Mouse (Mus musculus) heart, postnatal 0 days (tissue): ENCODE data around the gene Elavl4.

Experiments
- CTCF ChIP-seq: IDR thresholded peaks from 2 replicates; pipeline ENCODE4 v1.5.1; 2016; ENCODE audit warnings: antibody characterized with exemption, control low read depth, low read depth
- EP300 ChIP-seq: IDR thresholded peaks from 2 replicates; pipeline ENCODE4 v1.6.1; 2016; ENCODE audit warnings: antibody characterized with exemption, low read depth

DNA sequence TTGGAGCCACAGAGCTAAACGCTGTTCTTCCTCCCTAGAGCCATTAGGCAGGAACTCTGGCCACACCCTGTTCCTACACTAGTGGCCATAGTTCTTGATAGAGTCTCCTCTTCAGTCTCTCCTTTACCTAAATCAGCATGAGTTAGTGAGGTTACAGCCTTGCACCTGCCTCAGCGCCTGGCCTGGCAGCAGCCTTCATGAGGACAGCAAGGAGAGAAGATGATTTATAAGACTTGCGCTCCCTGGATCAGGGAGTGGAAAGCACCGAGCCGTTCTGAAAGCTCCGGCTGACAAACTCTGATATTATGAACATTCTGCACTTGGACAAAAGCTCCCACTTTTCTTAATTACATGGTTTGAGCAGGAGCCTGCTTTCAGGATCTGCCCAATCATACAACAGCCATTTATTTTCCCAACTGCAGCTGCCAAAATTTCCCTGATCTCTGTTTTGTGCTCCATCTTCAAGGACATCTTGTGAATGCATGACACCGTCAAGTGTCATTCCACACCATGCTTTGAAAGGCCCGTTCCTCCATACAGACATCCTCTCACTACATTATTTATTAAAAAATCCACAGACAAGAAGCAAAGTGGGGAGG is 87.3 kb downstream of the Elavl4 start:
- TF ChIP-seq CTCF = no peak
- no peak for TF ChIP-seq EP300
